Mouse (Mus musculus): ENCODE results near the gene Filip1l. TPM values are rescaled to one million over a fixed set of nuclear protein-coding genes. Genes with fewer than 3 reads are reported as not detected.

Filip1l gene
- polyA plus RNA-seq, 1 experiment from 2014 or later: 38.2 TPM

GRCm38 (mm10) chr16:57509099-57509498, 156.2 kb downstream of the Filip1l start:
- no peaks in the 10 kb centered on the region for H3K9me3 ChIP-seq (ENCODE audit: control insufficient read depth, low read length)
- no peaks in the 10 kb centered on the region for H3K27me3 ChIP-seq (replicated peaks; ENCODE audit: control insufficient read depth, insufficient read depth, low read length)
- no peak overlapping the region for H3K27ac ChIP-seq (ENCODE audit: low read depth)
- H3K36me3 ChIP-seq (ENCODE audit: control insufficient read depth, insufficient read depth, low read length): no peaks in the 10 kb centered on the region
- ATAC-seq (replicated peaks; ENCODE audit: low FRiP score, low TSS enrichment, low read depth) (no peak), DNase-seq (ENCODE audit: low spot score) (no peak)
- H3K4me3 ChIP-seq (ENCODE audit: low read depth, low read length): no peak overlapping the region
- 87% methylated on average over 3 of the region's 3 CpGs for WGBS
- H3K4me1 ChIP-seq (replicated peaks; ENCODE audit: control insufficient read depth, insufficient read depth, low read length): peaks cover 7% of the 10 kb centered on the region; the same call in 1 of the 2 replicates
- H3K9ac ChIP-seq (ENCODE audit: low read length): no peak overlapping the region
- H3K4me2 ChIP-seq (ENCODE audit: low read length): no peak overlapping the region

- Histone ChIP-seq H3K36me3 (ENCODE audit: control insufficient read depth, insufficient read depth, low read length) (no peaks in the 10 kb centered on the region), H3K4me2 (ENCODE audit: low read length) (no peak overlapping the region), H3K4me3 (ENCODE audit: low read depth, low read length) (no peak overlapping the region), H3K27ac (ENCODE audit: low read depth) (no peak overlapping the region), H3K27me3 (replicated peaks; ENCODE audit: control insufficient read depth, insufficient read depth, low read length) (no peaks in the 10 kb centered on the region), H3K9ac (ENCODE audit: low read length) (no peak overlapping the region), H3K9me3 (ENCODE audit: control insufficient read depth, low read length) (no peaks in the 10 kb centered on the region), H3K4me1 (replicated peaks; ENCODE audit: control insufficient read depth, insufficient read depth, low read length) (peaks cover 3% of the 10 kb centered on the region; the same call in 1 of the 2 replicates)
- DNase-seq (ENCODE audit: low spot score) (peak; percentile 31), ATAC-seq (replicated peaks; ENCODE audit: low FRiP score, low TSS enrichment, low read depth) (no peak)
- 89% methylated on average over 7 of the region's 7 CpGs for WGBS
Measured at GRCm38 (mm10) chr16:57513562-57513961, 160.7 kb downstream of the Filip1l start.

GRCm38 (mm10) chr16:57514371-57514770, 161.5 kb downstream of the Filip1l start:
- ATAC-seq (replicated peaks; ENCODE audit: low FRiP score, low TSS enrichment, low read depth) (no peak), DNase-seq (ENCODE audit: low spot score) (peak; percentile 36)
- 75% methylated on average over 4 of the region's 4 CpGs for WGBS
- Histone ChIP-seq H3K4me3 (ENCODE audit: low read depth, low read length) (no peak overlapping the region), H3K27ac (ENCODE audit: low read depth) (no peak overlapping the region), H3K27me3 (replicated peaks; ENCODE audit: control insufficient read depth, insufficient read depth, low read length) (no peaks in the 10 kb centered on the region), H3K9ac (ENCODE audit: low read length) (no peak overlapping the region), H3K4me1 (replicated peaks; ENCODE audit: control insufficient read depth, insufficient read depth, low read length) (peaks cover 3% of the 10 kb centered on the region; the same call in 1 of the 2 replicates), H3K9me3 (ENCODE audit: control insufficient read depth, low read length) (no peaks in the 10 kb centered on the region), H3K4me2 (ENCODE audit: low read length) (no peak overlapping the region), H3K36me3 (ENCODE audit: control insufficient read depth, insufficient read depth, low read length) (no peaks in the 10 kb centered on the region)

GRCm38 (mm10) chr16:57515636-57516035, 162.7 kb downstream of the Filip1l start:
- Histone ChIP-seq H3K36me3 (ENCODE audit: control insufficient read depth, insufficient read depth, low read length) (no peaks in the 10 kb centered on the region), H3K4me3 (ENCODE audit: low read depth, low read length) (no peak overlapping the region), H3K9ac (ENCODE audit: low read length) (no peak overlapping the region), H3K4me2 (ENCODE audit: low read length) (no peak overlapping the region), H3K27me3 (replicated peaks; ENCODE audit: control insufficient read depth, insufficient read depth, low read length) (no peaks in the 10 kb centered on the region), H3K4me1 (replicated peaks; ENCODE audit: control insufficient read depth, insufficient read depth, low read length) (peaks cover 3% of the 10 kb centered on the region; the same call in 1 of the 2 replicates), H3K27ac (ENCODE audit: low read depth) (no peak overlapping the region), H3K9me3 (ENCODE audit: control insufficient read depth, low read length) (no peaks in the 10 kb centered on the region)
- WGBS: 72% methylated on average over 10 of the region's 10 CpGs
- ATAC-seq (replicated peaks; ENCODE audit: low FRiP score, low TSS enrichment, low read depth) (no peak), DNase-seq (ENCODE audit: low spot score) (peak; percentile 40)

- DNase-seq (ENCODE audit: low spot score) (peak; percentile 42), ATAC-seq (replicated peaks; ENCODE audit: low FRiP score, low TSS enrichment, low read depth) (no peak)
- no peak overlapping the region for H3K4me3 ChIP-seq (ENCODE audit: low read depth, low read length)
- H3K4me1 ChIP-seq (replicated peaks; ENCODE audit: control insufficient read depth, insufficient read depth, low read length): peaks cover 3% of the 10 kb centered on the region; the same call in 1 of the 2 replicates
- H3K9me3 ChIP-seq (ENCODE audit: control insufficient read depth, low read length): no peaks in the 10 kb centered on the region
- H3K9ac ChIP-seq (ENCODE audit: low read length): no peak overlapping the region
- no peaks in the 10 kb centered on the region for H3K27me3 ChIP-seq (replicated peaks; ENCODE audit: control insufficient read depth, insufficient read depth, low read length)
- WGBS: 71% methylated on average over 5 of the region's 5 CpGs
- no peaks in the 10 kb centered on the region for H3K36me3 ChIP-seq (ENCODE audit: control insufficient read depth, insufficient read depth, low read length)
- no peak overlapping the region for H3K27ac ChIP-seq (ENCODE audit: low read depth)
- no peak overlapping the region for H3K4me2 ChIP-seq (ENCODE audit: low read length)
Measured at GRCm38 (mm10) chr16:57525046-57525445, 172.2 kb downstream of the Filip1l start.

GRCm38 (mm10) chr16:57525476-57525875, 172.6 kb downstream of the Filip1l start:
- H3K4me1 ChIP-seq (replicated peaks; ENCODE audit: control insufficient read depth, insufficient read depth, low read length): peaks cover 3% of the 10 kb centered on the region; the same call in 1 of the 2 replicates
- no peak overlapping the region for H3K4me3 ChIP-seq (ENCODE audit: low read depth, low read length)
- H3K27me3 ChIP-seq (replicated peaks; ENCODE audit: control insufficient read depth, insufficient read depth, low read length): no peaks in the 10 kb centered on the region
- no peak overlapping the region for H3K27ac ChIP-seq (ENCODE audit: low read depth)
- DNase-seq (ENCODE audit: low spot score): peak; percentile 40
- 72% methylated on average over 4 of the region's 4 CpGs for WGBS
- no peaks in the 10 kb centered on the region for H3K9me3 ChIP-seq (ENCODE audit: control insufficient read depth, low read length)
- H3K36me3 ChIP-seq (ENCODE audit: control insufficient read depth, insufficient read depth, low read length): no peaks in the 10 kb centered on the region
- H3K4me2 ChIP-seq (ENCODE audit: low read length): no peak overlapping the region
- no peak overlapping the region for H3K9ac ChIP-seq (ENCODE audit: low read length)
- ATAC-seq (replicated peaks; ENCODE audit: low FRiP score, low TSS enrichment, low read depth): no peak

- Histone ChIP-seq H3K36me3 (ENCODE audit: control insufficient read depth, insufficient read depth, low read length) (no peaks in the 10 kb centered on the region), H3K4me1 (replicated peaks; ENCODE audit: control insufficient read depth, insufficient read depth, low read length) (peaks cover 9% of the 10 kb centered on the region; the same call in 1 of the 2 replicates), H3K4me2 (ENCODE audit: low read length) (no peak overlapping the region), H3K9ac (ENCODE audit: low read length) (no peak overlapping the region), H3K9me3 (ENCODE audit: control insufficient read depth, low read length) (no peaks in the 10 kb centered on the region), H3K27me3 (replicated peaks; ENCODE audit: control insufficient read depth, insufficient read depth, low read length) (no peaks in the 10 kb centered on the region), H3K27ac (ENCODE audit: low read depth) (no peak overlapping the region), H3K4me3 (ENCODE audit: low read depth, low read length) (no peak overlapping the region)
- ATAC-seq (replicated peaks; ENCODE audit: low FRiP score, low TSS enrichment, low read depth): no peak
- peak; percentile 24 for DNase-seq (ENCODE audit: low spot score)
- WGBS: 86% methylated on average over 7 of the region's 7 CpGs
Measured at GRCm38 (mm10) chr16:57526893-57527292, 174.0 kb downstream of the Filip1l start.

GRCm38 (mm10) chr16:57528457-57528856, 175.6 kb downstream of the Filip1l start:
- Histone ChIP-seq H3K4me1 (replicated peaks; ENCODE audit: control insufficient read depth, insufficient read depth, low read length) (peaks cover 18% of the 10 kb centered on the region; the same call in 1 of the 2 replicates), H3K9ac (ENCODE audit: low read length) (no peak overlapping the region), H3K4me3 (ENCODE audit: low read depth, low read length) (no peak overlapping the region), H3K27me3 (replicated peaks; ENCODE audit: control insufficient read depth, insufficient read depth, low read length) (no peaks in the 10 kb centered on the region), H3K9me3 (ENCODE audit: control insufficient read depth, low read length) (no peaks in the 10 kb centered on the region), H3K27ac (ENCODE audit: low read depth) (no peak overlapping the region), H3K36me3 (ENCODE audit: control insufficient read depth, insufficient read depth, low read length) (no peaks in the 10 kb centered on the region), H3K4me2 (ENCODE audit: low read length) (no peak overlapping the region)
- DNase-seq (ENCODE audit: low spot score) (peak; percentile 44), ATAC-seq (replicated peaks; ENCODE audit: low FRiP score, low TSS enrichment, low read depth) (no peak)
- 55% methylated on average over 4 of the region's 4 CpGs for WGBS

- H3K27ac ChIP-seq (ENCODE audit: low read depth): no peak overlapping the region
- no peak for DNase-seq (ENCODE audit: low spot score)
- no peak overlapping the region for H3K4me3 ChIP-seq (ENCODE audit: low read depth, low read length)
- H3K9me3 ChIP-seq (ENCODE audit: control insufficient read depth, low read length): no peaks in the 10 kb centered on the region
- no peaks in the 10 kb centered on the region for H3K27me3 ChIP-seq (replicated peaks; ENCODE audit: control insufficient read depth, insufficient read depth, low read length)
- no peak overlapping the region for H3K9ac ChIP-seq (ENCODE audit: low read length)
- H3K4me1 ChIP-seq (replicated peaks; ENCODE audit: control insufficient read depth, insufficient read depth, low read length): peaks cover 18% of the 10 kb centered on the region; the same call in 1 of the 2 replicates
- 73% methylated on average over 4 of the region's 4 CpGs for WGBS
- H3K36me3 ChIP-seq (ENCODE audit: control insufficient read depth, insufficient read depth, low read length): no peaks in the 10 kb centered on the region
- ATAC-seq (replicated peaks; ENCODE audit: low FRiP score, low TSS enrichment, low read depth): no peak
- no peak overlapping the region for H3K4me2 ChIP-seq (ENCODE audit: low read length)
Measured at GRCm38 (mm10) chr16:57530547-57530946, 177.7 kb downstream of the Filip1l start.
